Mouse (Mus musculus) MEL (cell line): Measurements from ENCODE around the gene Cd151. TPM values are rescaled to one million over a fixed set of nuclear protein-coding genes. Genes with fewer than 3 reads are reported as not detected.

Experiments
- DNase-seq: peaks from one replicate; pipeline ENCODE4 v3.0.0; 2011; ENCODE audit warnings: low read depth, low spot score
- H3K27ac ChIP-seq: 2 replicates; pipeline ENCODE4 v1.5.1; 2012; ENCODE audit warnings: low read depth, mild to moderate bottlenecking, control low read depth, low read length, moderate library complexity; ENCODE audit not compliant: control insufficient read depth
- H3K27me3 ChIP-seq, 2 experiments: fragments of 150-350 bp in 1 of 2; sonication (generic) in 1 of 2; 2 replicates each; pipeline ENCODE4 v1.6.1; 2012; ENCODE audit warnings: low read length in 2 of 2, mild to moderate bottlenecking in 2 of 2, improper control_type of control experiment in 1 of 2, moderate library complexity in 1 of 2; ENCODE audit not compliant: insufficient read depth in 2 of 2, control insufficient read depth in 1 of 2
- H3K36me3 ChIP-seq, 2 experiments: 2 replicates each; pipeline ENCODE4 v1.6.1; 2012 to 2014; ENCODE audit warnings: low read length in 2 of 2, improper control_type of control experiment in 1 of 2, inconsistent platforms in 1 of 2, mild to moderate bottlenecking in 1 of 2; ENCODE audit not compliant: insufficient read depth in 2 of 2, control insufficient read depth in 1 of 2
- H3K4me1 ChIP-seq, 2 experiments: fragments of 150-350 bp in 1 of 2; sonication (generic) in 1 of 2; 2 replicates each; pipeline ENCODE4 v1.6.1; 2012; ENCODE audit warnings: low read length in 2 of 2, improper control_type of control experiment in 1 of 2, mild to moderate bottlenecking in 1 of 2; ENCODE audit not compliant: insufficient read depth in 2 of 2, control insufficient read depth in 1 of 2
- H3K4me3 ChIP-seq, 2 experiments: fragments of 150-350 bp in 1 of 2; sonication (generic) in 1 of 2; 2 replicates each; pipeline ENCODE4 v1.5.1; 2012; ENCODE audit warnings: low read depth in 2 of 2, low read length in 2 of 2, mild to moderate bottlenecking in 2 of 2, moderate library complexity in 2 of 2, control low read depth in 1 of 2, improper control_type of control experiment in 1 of 2; ENCODE audit not compliant: control insufficient read depth in 1 of 2, insufficient read depth in 1 of 2
- H3K79me2 ChIP-seq: 2 replicates; pipeline ENCODE4 v1.6.1; 2012; ENCODE audit warnings: mild to moderate bottlenecking, low read length, moderate library complexity; ENCODE audit not compliant: control insufficient read depth, poor library complexity, insufficient read depth
- H3K9ac ChIP-seq: 2 replicates; pipeline ENCODE4 v1.6.1; 2012; ENCODE audit warnings: low read depth, mild to moderate bottlenecking, control low read depth, low read length, moderate library complexity; ENCODE audit not compliant: control insufficient read depth, poor library complexity, severe bottlenecking
- H3K9me3 ChIP-seq: fragments of 150-350 bp; sonication (generic); replicated peaks from 2 replicates; pipeline ENCODE4 v1.6.1; 2012; ENCODE audit warnings: mild to moderate bottlenecking, low read length, improper control_type of control experiment, moderate library complexity; ENCODE audit not compliant: insufficient read depth
- BHLHE40 ChIP-seq: IDR thresholded peaks from 2 replicates; pipeline ENCODE4 v1.6.1; 2012; ENCODE audit warnings: low read depth, mild to moderate bottlenecking, inconsistent platforms, low read length, improper control_type of control experiment, borderline replicate concordance
- CHD2 ChIP-seq: IDR thresholded peaks from 2 replicates; pipeline ENCODE4 v1.6.1; 2011; ENCODE audit warnings: low read length, improper control_type of control experiment
- CTCF ChIP-seq, 3 experiments: IDR thresholded peaks in 2 of 3; conservative IDR thresholded peaks in 1 of 3; 2 replicates each; pipeline ENCODE4 v1.5.1; 2011 to 2012; ENCODE audit warnings: low read length in 3 of 3, low read depth in 2 of 3, mild to moderate bottlenecking in 2 of 3, improper control_type of control experiment in 1 of 3, inconsistent platforms in 1 of 3, mixed read lengths in 1 of 3, moderate library complexity in 1 of 3; ENCODE audit not compliant: control insufficient read depth in 1 of 3, insufficient read depth in 1 of 3, poor library complexity in 1 of 3, severe bottlenecking in 1 of 3
- ELF1 ChIP-seq: IDR thresholded peaks from 2 replicates; pipeline ENCODE4 v1.6.1; 2014; ENCODE audit warnings: low read depth, mild to moderate bottlenecking, inconsistent platforms, low read length, improper control_type of control experiment, moderate library complexity
- GATA1 ChIP-seq: IDR thresholded peaks from 2 replicates; pipeline ENCODE4 v1.6.1; 2011; ENCODE audit warnings: low read depth, low read length, improper control_type of control experiment
- KAT2A ChIP-seq: conservative IDR thresholded peaks from 2 replicates; pipeline ENCODE4 v1.6.1; 2012; ENCODE audit warnings: low read depth, low read length, improper control_type of control experiment, inconsistent platforms
- MAFK ChIP-seq: IDR thresholded peaks from 2 replicates; pipeline ENCODE4 v1.6.1; 2011; ENCODE audit warnings: low read depth, mild to moderate bottlenecking, low read length, improper control_type of control experiment, borderline replicate concordance
- MAX ChIP-seq: IDR thresholded peaks from 2 replicates; pipeline ENCODE4 v1.6.1; 2011; ENCODE audit warnings: low read length, improper control_type of control experiment
- MAZ ChIP-seq: IDR thresholded peaks from 2 replicates; pipeline ENCODE4 v1.6.1; 2012; ENCODE audit warnings: low read depth, mild to moderate bottlenecking, inconsistent platforms, low read length, improper control_type of control experiment
- MEF2A ChIP-seq: IDR thresholded peaks from 2 replicates; pipeline ENCODE4 v1.6.1; 2014; ENCODE audit warnings: low read depth, mild to moderate bottlenecking, inconsistent platforms, low read length, improper control_type of control experiment; ENCODE audit not compliant: poor library complexity, insufficient replicate concordance, severe bottlenecking; ENCODE audit errors: extremely low read depth
- MXI1 ChIP-seq: IDR thresholded peaks from 2 replicates; pipeline ENCODE4 v1.6.1; 2011; ENCODE audit warnings: mild to moderate bottlenecking, low read depth, low read length, improper control_type of control experiment
- MYB ChIP-seq: IDR thresholded peaks from 2 replicates; pipeline ENCODE4 v1.6.1; 2011; ENCODE audit warnings: mild to moderate bottlenecking, low read depth, low read length, improper control_type of control experiment
- MYC ChIP-seq: IDR thresholded peaks from 2 replicates; pipeline ENCODE4 v1.6.1; 2011; ENCODE audit warnings: low read depth, mild to moderate bottlenecking, low read length, improper control_type of control experiment, moderate library complexity
- NELFE ChIP-seq: IDR thresholded peaks from 2 replicates; pipeline ENCODE4 v1.6.1; 2011; ENCODE audit warnings: low read depth, low read length, improper control_type of control experiment
- POLR2AphosphoS2 ChIP-seq: IDR thresholded peaks from 2 replicates; pipeline ENCODE4 v1.6.1; 2011; ENCODE audit warnings: low read length, improper control_type of control experiment
- POLR2AphosphoS5 ChIP-seq: IDR thresholded peaks from 2 replicates; pipeline ENCODE4 v1.6.1; 2012; ENCODE audit warnings: low read depth, borderline replicate concordance, mild to moderate bottlenecking, inconsistent platforms, low read length, moderate library complexity, mixed read lengths
- RAD21 ChIP-seq: IDR thresholded peaks from 2 replicates; pipeline ENCODE4 v1.6.1; 2011; ENCODE audit warnings: mild to moderate bottlenecking, low read depth, low read length, improper control_type of control experiment
- TBP ChIP-seq: IDR thresholded peaks from 2 replicates; pipeline ENCODE4 v1.8.0; 2011; ENCODE audit warnings: low read depth, low read length, improper control_type of control experiment
- TCF12 ChIP-seq: IDR thresholded peaks from 2 replicates; pipeline ENCODE4 v1.6.1; 2014; ENCODE audit warnings: low read depth, mild to moderate bottlenecking, inconsistent platforms, low read length, improper control_type of control experiment, moderate library complexity
- UBTF ChIP-seq: IDR thresholded peaks from 2 replicates; pipeline ENCODE4 v1.6.1; 2012; ENCODE audit warnings: low read depth, mild to moderate bottlenecking, inconsistent platforms, low read length, improper control_type of control experiment, moderate library complexity, borderline replicate concordance; ENCODE audit not compliant: insufficient read depth
- USF1 ChIP-seq: IDR thresholded peaks from 2 replicates; pipeline ENCODE4 v1.6.1; 2014; ENCODE audit warnings: low read depth, mild to moderate bottlenecking, inconsistent platforms, low read length, improper control_type of control experiment, moderate library complexity
- ZMIZ1 ChIP-seq: IDR thresholded peaks from 2 replicates; pipeline ENCODE4 v1.6.1; 2012; ENCODE audit warnings: low read depth, mild to moderate bottlenecking, inconsistent platforms, low read length, improper control_type of control experiment, moderate library complexity
- ZNF384 ChIP-seq: IDR thresholded peaks from 2 replicates; pipeline ENCODE4 v1.6.1; 2012; ENCODE audit warnings: low read depth, mild to moderate bottlenecking, inconsistent platforms, low read length, improper control_type of control experiment
- polyA plus RNA-seq, 2 experiments: library from polyadenylated mRNA; stranded (reverse) in 1 of 2; unstranded in 1 of 2; fragments of >175 nt in 1 of 2; fragments of >200 nt in 1 of 2; gene quantifications; 2 replicates each; pipeline versions ENCODE4 v1.2.1 to v1.2.4; 2012; ENCODE audit warnings: low replicate concordance in 2 of 2, low read depth in 1 of 2; ENCODE audit not compliant: insufficient read length in 2 of 2, insufficient read depth in 1 of 2, missing spikeins in 1 of 2
- total RNA-seq: library from RNA; depleted of rRNA; stranded (reverse); fragments of 300-350 nt; gene quantifications from 2 replicates; pipeline ENCODE4 v1.2.3, GENCODE M21; 2012

Cd151 gene
- total and polyA plus RNA-seq, 3 experiments, result 40.6 to 86.6 TPM; not detected in 1

DNA sequence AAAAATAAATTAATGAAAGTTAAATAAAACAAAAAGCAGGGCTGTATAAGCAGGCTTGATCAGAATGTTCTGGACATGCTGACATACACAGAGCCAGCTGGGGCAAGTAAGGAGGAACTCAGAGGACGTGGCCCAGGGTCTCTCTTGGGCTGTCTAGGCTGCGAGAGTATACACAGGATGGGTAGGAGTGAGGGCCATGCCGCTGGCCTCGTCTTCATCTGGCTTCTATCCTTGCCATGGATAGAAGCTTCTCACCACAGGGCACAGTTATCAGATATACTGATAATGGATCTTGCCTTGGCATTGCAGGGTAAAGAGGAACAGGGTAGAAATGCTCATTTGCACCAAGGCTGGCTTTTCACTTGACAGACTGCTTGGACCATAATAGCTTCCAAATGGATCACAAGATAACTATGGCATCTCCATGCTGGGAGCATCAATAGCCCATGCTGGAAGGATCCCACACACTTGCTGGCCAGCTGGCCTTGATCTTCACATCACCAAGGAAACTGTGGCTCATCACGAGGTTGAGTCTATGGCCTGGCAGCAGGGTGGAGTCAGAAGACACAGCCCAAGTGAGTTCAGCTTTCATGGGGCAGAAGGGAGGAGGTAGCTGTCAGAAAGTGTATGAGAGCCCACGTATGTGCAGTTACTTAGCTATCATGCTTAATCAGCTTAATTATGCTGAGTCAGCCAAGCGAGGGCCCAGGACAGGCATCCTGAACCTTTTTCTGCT is 34.8 kb downstream of the Cd151 start:
- H3K4me1 ChIP-seq, result peaks cover 0 to 6% of the 10 kb centered on the region in 2 experiments; a peak in 2 of 4 replicates
- H3K36me3 ChIP-seq, result no peaks in the 10 kb centered on the region
- H3K27me3 ChIP-seq, result no peaks in the 10 kb centered on the region
- no peak for TF ChIP-seq MYB
- no peak for TF ChIP-seq CTCF (IDR thresholded peaks at IDR 0.05 in 2 of 3, conservative IDR thresholded peaks at IDR 0.05 in 1 of 3; ENCODE audit: control insufficient read depth in 1 of 3, insufficient read depth in 1 of 3, low read depth in 2 of 3, low read length in 3 of 3, poor library complexity in 1 of 3, severe bottlenecking in 1 of 3)
- TF ChIP-seq MAFK, result peak; percentile 63; the same call in 1 of the 2 replicates
- TF ChIP-seq GATA1, result no peak
- TF ChIP-seq NELFE, result no peak
- no peak for TF ChIP-seq KAT2A
- TF ChIP-seq MAZ, result no peak
- H3K9me3 ChIP-seq, result no peaks in the 10 kb centered on the region
- no peak overlapping the region for H3K27ac ChIP-seq
- no peak for DNase-seq
- H3K79me2 ChIP-seq, result no peaks in the 10 kb centered on the region
- no peak overlapping the region for H3K9ac ChIP-seq
- H3K4me3 ChIP-seq, result no peak overlapping the region

- H3K27ac ChIP-seq, result no peak overlapping the region
- H3K36me3 ChIP-seq, result no peaks in the 10 kb centered on the region
- peaks cover 0 to 6% of the 10 kb centered on the region in 2 experiments; a peak in 2 of 4 replicates for H3K4me1 ChIP-seq
These were observed 35.3 kb downstream of the Cd151 start for GRCm38 (mm10) chr7:141502556-141502905.

GRCm38 (mm10) chr7:141506278-141506677 is 39.1 kb downstream of the Cd151 start:
- no peak overlapping the region for H3K4me3 ChIP-seq
- H3K9ac ChIP-seq, result no peak overlapping the region
- H3K9me3 ChIP-seq, result no peaks in the 10 kb centered on the region
- H3K27ac ChIP-seq, result no peak overlapping the region
- DNase-seq, result no peak
- peaks cover 0 to 6% of the 10 kb centered on the region in 2 experiments; a peak in 2 of 4 replicates for H3K4me1 ChIP-seq
- TF ChIP-seq ZMIZ1 (no peak), RAD21 (no peak), CTCF (IDR thresholded peaks at IDR 0.05 in 2 of 3, conservative IDR thresholded peaks at IDR 0.05 in 1 of 3; ENCODE audit: control insufficient read depth in 1 of 3, insufficient read depth in 1 of 3, low read depth in 2 of 3, low read length in 3 of 3, poor library complexity in 1 of 3, severe bottlenecking in 1 of 3) (no peak), UBTF (no peak), CHD2 (no peak), TBP (no peak), MEF2A (no peak), MXI1 (no peak), KAT2A (no peak), MYC (no peak), POLR2AphosphoS2 (no peak), MAX (no peak), USF1 (no peak), ELF1 (no peak), BHLHE40 (no peak)
- H3K79me2 ChIP-seq, result no peaks in the 10 kb centered on the region
- H3K36me3 ChIP-seq, result no peaks in the 10 kb centered on the region
- H3K27me3 ChIP-seq, result no peaks in the 10 kb centered on the region

More at GRCm38 (mm10) chr7:141502556-141502905, 35.3 kb downstream of the Cd151 start:
- TF ChIP-seq MYC (no peak), ELF1 (no peak), MAZ (no peak), BHLHE40 (no peak), GATA1 (no peak), TCF12 (no peak), ZNF384 (no peak), POLR2AphosphoS2 (no peak), POLR2AphosphoS5 (no peak)
- H3K79me2 ChIP-seq, result no peaks in the 10 kb centered on the region
- H3K9me3 ChIP-seq, result no peaks in the 10 kb centered on the region
- H3K27me3 ChIP-seq, result no peaks in the 10 kb centered on the region
- no peak overlapping the region for H3K9ac ChIP-seq
- no peak overlapping the region for H3K4me3 ChIP-seq
- no peak for DNase-seq
